Mouse (Mus musculus) lung, adult 2 months (tissue): ENCODE data around the gene 4930432K21Rik.

Experiments used
- CTCF ChIP-seq: fragments of 200-500 bp; IDR thresholded peaks from 2 replicates; pipeline ENCODE4 v1.5.1; 2011; ENCODE audit warnings: mild to moderate bottlenecking, low read length, control low read depth; ENCODE audit not compliant: insufficient read depth
- POLR2A ChIP-seq: fragments of 200-500 bp; IDR thresholded peaks from 2 replicates; pipeline ENCODE4 v1.6.1; 2011; ENCODE audit warnings: low read depth, mild to moderate bottlenecking, control low read depth, low read length, borderline replicate concordance; ENCODE audit errors: extremely low read depth

GRCm38 (mm10) chr8:84173861-84174260, 26.0 kb downstream of the 4930432K21Rik start:
- TF ChIP-seq CTCF (peak; percentile 19; the same call in 1 of the 2 replicates), POLR2A (no peak)
